Mouse (Mus musculus) intestine, postnatal 0 days (tissue): ENCODE measurements at regions not wholly inside any gene's neighbourhood (a gene's known extent, or its start where the extent isn't known, plus 50 kb on each side); places are given as distances from the start of the nearest gene placed in this dataset.

Source experiments
- ATAC-seq: fragments of 200-750 bp; cut with Nextera tagmentation; 2 replicates; pipeline ENCODE4 v1.8.0; 2017; ENCODE audit warnings: mild to moderate bottlenecking, moderate TSS enrichment, moderate library complexity
- H3K27ac ChIP-seq: fragments of 300-500 bp; sonication (generic); 2 replicates; pipeline ENCODE4 v1.5.1; 2014; ENCODE audit warnings: mild to moderate bottlenecking, low read depth, low read length, moderate library complexity
- H3K27me3 ChIP-seq: fragments of 300-500 bp; sonication (generic); replicated peaks from 2 replicates; pipeline ENCODE4 v1.6.1; 2014; ENCODE audit warnings: low read length, mixed read lengths; ENCODE audit not compliant: control insufficient read depth, insufficient read depth
- H3K36me3 ChIP-seq: fragments of 300-500 bp; sonication (generic); 2 replicates; pipeline ENCODE4 v1.6.1; 2014; ENCODE audit warnings: mild to moderate bottlenecking, moderate library complexity; ENCODE audit not compliant: control insufficient read depth, insufficient read depth
- H3K4me1 ChIP-seq: fragments of 300-500 bp; sonication (generic); replicated peaks from 2 replicates; pipeline ENCODE4 v1.6.1; 2014; ENCODE audit warnings: antibody characterized with exemption, low read length, mixed read lengths; ENCODE audit not compliant: control insufficient read depth, insufficient read depth
- H3K4me2 ChIP-seq: fragments of 300-500 bp; sonication (generic); replicated peaks from 2 replicates; pipeline ENCODE4 v1.6.1; 2014; ENCODE audit warnings: low read depth, mild to moderate bottlenecking, moderate library complexity
- H3K4me3 ChIP-seq: fragments of 300-500 bp; sonication (generic); 2 replicates; pipeline ENCODE4 v1.5.1; 2014; ENCODE audit warnings: low read depth, low read length
- H3K9ac ChIP-seq: fragments of 300-500 bp; sonication (generic); 2 replicates; pipeline ENCODE4 v1.6.1; 2014; ENCODE audit warnings: mild to moderate bottlenecking, low read depth, low read length
- H3K9me3 ChIP-seq: fragments of 300-500 bp; sonication (generic); 2 replicates; pipeline ENCODE4 v1.6.1; 2016; ENCODE audit warnings: mixed run types; ENCODE audit not compliant: control insufficient read depth
- CTCF ChIP-seq: sonication (generic); IDR thresholded peaks from 2 replicates; pipeline ENCODE4 v1.5.1; 2016; ENCODE audit warnings: low read depth, mild to moderate bottlenecking, control low read depth, antibody characterized with exemption, moderate library complexity
- WGBS: fragments of 180-500 bp; shearing (Covaris S2); extraction: QIAGEN DNeasy Blood & Tissue Kit; methylation state at CpG from one replicate; pipeline ENCODE4 v1.1.7; 2014; 5-methylcytosine and 5-hydroxymethylcytosine counted together

- Histone ChIP-seq H3K27ac (no peak overlapping the region), H3K4me3 (no peak overlapping the region), H3K4me2 (no peak overlapping the region), H3K27me3 (no peaks in the 10 kb centered on the region), H3K9me3 (no peaks in the 10 kb centered on the region), H3K4me1 (no peaks in the 10 kb centered on the region), H3K9ac (no peak overlapping the region), H3K36me3 (no peaks in the 10 kb centered on the region)
- WGBS: 87% methylated on average over 9 of the region's 9 CpGs
- no peak for TF ChIP-seq CTCF
- no peak for ATAC-seq
Measured at GRCm38 (mm10) chr10:99430175-99430574, 167.1 kb downstream of the Dusp6 start.

- H3K9me3 ChIP-seq: no peaks in the 10 kb centered on the region
- H3K9ac ChIP-seq: no peak overlapping the region
- no peaks in the 10 kb centered on the region for H3K36me3 ChIP-seq
- no peaks in the 10 kb centered on the region for H3K4me1 ChIP-seq
- WGBS: 79% methylated on average over 16 of the region's 16 CpGs
- TF ChIP-seq CTCF: no peak
- ATAC-seq: no peak
- no peak overlapping the region for H3K4me2 ChIP-seq
- H3K4me3 ChIP-seq: no peak overlapping the region
- no peak overlapping the region for H3K27ac ChIP-seq
- H3K27me3 ChIP-seq: no peaks in the 10 kb centered on the region
Measured at GRCm38 (mm10) chr10:99430669-99431561, 167.9 kb downstream of the Dusp6 start.

GRCm38 (mm10) chr10:99437060-99437459 is 174.0 kb downstream of the Dusp6 start:
- Histone ChIP-seq H3K9me3 (no peaks in the 10 kb centered on the region), H3K4me1 (0 out of 2 replicates have a peak, but pooled peaks cover under 1% of the 10 kb centered on the region), H3K4me2 (no peak overlapping the region), H3K27me3 (no peaks in the 10 kb centered on the region), H3K4me3 (no peak overlapping the region), H3K27ac (no peak overlapping the region), H3K9ac (no peak overlapping the region), H3K36me3 (no peaks in the 10 kb centered on the region)
- TF ChIP-seq CTCF: no peak
- ATAC-seq: no peak

- 89% methylated on average over 5 of the region's 5 CpGs for WGBS
- H3K27me3 ChIP-seq: no peaks in the 10 kb centered on the region
Measured at GRCm38 (mm10) chr10:99440169-99440568, 177.1 kb downstream of the Dusp6 start.

GRCm38 (mm10) chr10:99441014-99441413 is 178.0 kb downstream of the Dusp6 start:
- Histone ChIP-seq H3K27ac (no peak overlapping the region), H3K9me3 (no peaks in the 10 kb centered on the region), H3K36me3 (no peaks in the 10 kb centered on the region), H3K4me2 (no peak overlapping the region), H3K4me3 (no peak overlapping the region), H3K9ac (no peak overlapping the region), H3K27me3 (no peaks in the 10 kb centered on the region), H3K4me1 (0 out of 2 replicates have a peak, but pooled peaks cover 2% of the 10 kb centered on the region)
- 0 out of 2 replicates have a peak, but pooled peaks have one; percentile 51 for ATAC-seq
- no peak for TF ChIP-seq CTCF
- 32% methylated on average over 6 of the region's 6 CpGs for WGBS

More at GRCm38 (mm10) chr10:99440169-99440568, 177.1 kb downstream of the Dusp6 start:
- H3K4me3 ChIP-seq: no peak overlapping the region
- H3K27ac ChIP-seq: no peak overlapping the region
- H3K4me1 ChIP-seq: 0 out of 2 replicates have a peak, but pooled peaks cover 2% of the 10 kb centered on the region
- H3K9ac ChIP-seq: no peak overlapping the region
- no peak for ATAC-seq
- no peak overlapping the region for H3K4me2 ChIP-seq
- no peak for TF ChIP-seq CTCF
- H3K36me3 ChIP-seq: no peaks in the 10 kb centered on the region
- no peaks in the 10 kb centered on the region for H3K9me3 ChIP-seq

- H3K27ac ChIP-seq: no peak overlapping the region
- no peak overlapping the region for H3K4me2 ChIP-seq
- H3K4me1 ChIP-seq: 0 out of 2 replicates have a peak, but pooled peaks cover 2% of the 10 kb centered on the region
- no peak for ATAC-seq
- 29% methylated on average over 10 of the region's 10 CpGs for WGBS
- H3K9me3 ChIP-seq: no peaks in the 10 kb centered on the region
- H3K27me3 ChIP-seq: no peaks in the 10 kb centered on the region
- H3K9ac ChIP-seq: no peak overlapping the region
- TF ChIP-seq CTCF: no peak
- no peak overlapping the region for H3K4me3 ChIP-seq
- H3K36me3 ChIP-seq: no peaks in the 10 kb centered on the region
Measured at GRCm38 (mm10) chr10:99441931-99442330, 178.9 kb downstream of the Dusp6 start.
